Mouse (Mus musculus): ENCODE results near the gene Srarp.

DNA sequence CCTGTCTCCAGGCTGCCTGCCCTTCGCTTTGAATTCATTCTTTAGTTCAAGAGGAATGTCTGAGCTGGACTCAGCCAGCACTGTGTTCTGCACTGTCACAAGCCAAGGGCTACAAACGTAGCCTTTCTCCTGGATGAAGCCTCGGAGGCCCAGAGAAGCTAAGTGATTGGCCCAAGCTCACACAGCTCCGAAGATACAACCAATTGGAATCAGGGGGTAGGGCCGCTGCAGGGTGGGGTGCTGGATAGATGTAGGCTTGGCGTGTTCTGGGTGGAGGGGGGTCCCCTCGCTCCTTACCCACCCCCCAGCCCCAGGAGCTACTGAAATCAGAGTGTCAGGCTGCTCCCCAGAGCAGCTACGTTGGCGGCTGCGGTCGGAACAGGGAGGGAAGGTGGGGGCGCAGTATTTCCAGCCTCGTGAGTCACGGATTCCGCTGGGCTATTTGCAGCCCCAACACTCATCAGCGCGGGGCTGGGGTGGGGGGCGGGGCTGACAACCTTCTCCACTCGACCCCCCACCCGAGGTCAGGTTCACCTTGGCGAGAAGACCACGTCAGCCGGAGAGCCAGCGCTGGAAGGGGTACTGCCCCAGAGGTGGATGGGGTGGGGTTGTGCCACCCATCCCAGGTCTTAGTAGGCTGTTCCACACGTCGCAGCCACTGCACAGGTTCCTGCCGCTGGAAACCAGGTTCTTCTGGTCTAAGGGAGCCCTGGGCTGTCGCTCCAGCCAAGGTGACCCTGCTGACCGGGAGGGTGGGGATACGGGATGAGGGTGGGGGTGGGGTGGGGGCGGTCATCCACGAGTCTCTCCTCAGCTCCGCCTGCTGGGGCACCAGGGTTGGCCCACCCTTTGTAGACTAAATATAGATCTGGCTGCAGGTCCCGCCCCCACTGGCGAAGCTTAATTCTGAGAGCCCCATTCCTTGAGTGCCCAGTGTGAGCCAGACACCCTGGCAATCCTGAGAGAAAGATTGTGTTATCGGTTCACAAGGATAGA lies 10.1 kb downstream of the Srarp start:
- no peak for TF ChIP-seq CTCF (IDR thresholded peaks at IDR 0.05; ENCODE audit: borderline replicate concordance, insufficient read depth, low read depth, low read length)
- TF ChIP-seq POLR2A (IDR thresholded peaks at IDR 0.05; ENCODE audit: borderline replicate concordance, insufficient read depth, low read length), result no peak

Measured in cerebellum, adult 2 months (tissue).